Mouse (Mus musculus) T-cell, adult 2 months (primary cell): Measurements from ENCODE around the gene Egflam.
A peak's percentile ranks its signal among the peaks of the same experiment; 100 is the strongest.

Experiments
- DNase-seq: peaks from one replicate; pipeline ENCODE4 v3.0.0; 2022; ENCODE audit warnings: low spot score

Egflam gene

DNA sequence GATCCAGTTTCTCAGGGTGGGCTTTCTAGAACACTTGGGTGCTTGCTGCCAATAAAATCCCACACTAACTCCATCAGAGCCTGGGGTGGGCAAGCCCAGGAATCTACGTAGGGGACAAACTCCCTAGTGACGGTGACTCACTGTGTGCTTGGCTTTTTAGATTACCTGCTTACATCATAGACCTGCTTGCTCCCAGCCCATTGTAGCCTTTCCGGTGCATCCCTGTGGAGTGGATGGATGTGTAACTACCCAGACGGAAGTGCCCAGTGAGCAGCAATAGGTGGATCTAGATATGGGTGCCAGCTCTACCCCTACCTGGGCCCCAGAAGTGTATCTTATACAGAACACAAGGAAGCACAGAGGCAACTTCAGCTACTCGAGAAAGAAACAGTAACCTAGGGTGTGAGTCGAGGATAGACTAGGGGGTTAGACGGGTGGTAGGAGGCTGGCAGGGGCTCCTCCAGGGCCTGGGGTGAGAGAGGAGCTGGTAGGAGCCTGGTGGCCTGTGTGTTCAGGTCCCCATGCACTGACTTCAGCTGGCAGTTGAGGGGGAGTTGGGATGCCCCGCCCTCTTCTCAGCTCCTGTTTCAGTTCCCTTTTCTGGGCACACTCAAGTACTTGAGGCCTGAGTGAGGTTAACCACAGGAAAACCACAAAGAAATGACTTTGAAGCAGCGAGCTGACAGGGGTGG, 181.5 kb downstream of the Egflam start:
- DNase-seq, result peak; percentile 4

DNA sequence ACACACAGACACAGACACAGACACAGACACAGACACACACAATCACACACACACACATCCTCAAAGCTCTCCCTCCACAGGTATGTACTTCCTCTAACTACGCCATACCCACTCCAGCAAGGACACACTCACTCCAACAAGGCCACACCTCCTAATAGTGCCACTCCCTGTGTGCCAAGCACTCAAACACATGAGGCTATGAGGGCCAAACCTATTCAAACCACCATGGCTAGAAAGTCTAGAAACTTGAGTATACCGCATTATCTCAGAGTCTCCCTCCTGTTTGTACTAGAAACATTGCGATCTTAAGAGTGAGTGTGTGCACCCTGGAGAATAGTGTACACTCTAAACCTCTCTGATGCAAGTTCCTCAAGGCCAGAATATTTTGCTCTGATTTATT, 182.3 kb downstream of the Egflam start:
- no peak for DNase-seq

- no peak for DNase-seq
Observed at GRCm38 (mm10) chr15:7213683-7214082, 184.5 kb downstream of the Egflam start.

- DNase-seq, result no peak
Observed at GRCm38 (mm10) chr15:7208180-7208579, 190.0 kb downstream of the Egflam start.

DNA sequence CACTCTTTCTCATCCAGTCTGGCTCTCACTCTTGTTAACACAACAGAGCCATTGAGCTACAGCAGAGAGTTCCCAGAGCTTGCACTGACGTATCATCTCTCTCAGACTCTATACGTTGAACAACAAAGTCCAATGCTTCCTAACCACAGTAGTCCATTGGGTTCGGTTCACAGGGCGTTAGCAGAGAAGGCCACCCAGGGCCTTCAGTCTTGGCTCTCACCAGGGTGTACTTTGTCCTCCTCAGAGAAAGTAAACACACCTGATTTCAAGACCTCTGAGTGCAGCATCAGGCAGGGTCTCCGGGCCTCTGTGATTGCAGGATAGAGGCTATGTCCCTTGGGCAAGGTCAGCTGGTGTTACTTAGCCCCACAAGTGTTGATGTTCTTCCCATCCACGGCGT, 190.9 kb downstream of the Egflam start:
- no peak for DNase-seq

- DNase-seq, result no peak
Observed at GRCm38 (mm10) chr15:7206110-7206509, 192.1 kb downstream of the Egflam start.

- DNase-seq, result no peak
Observed at GRCm38 (mm10) chr15:7204917-7205316, 193.3 kb downstream of the Egflam start.

DNA sequence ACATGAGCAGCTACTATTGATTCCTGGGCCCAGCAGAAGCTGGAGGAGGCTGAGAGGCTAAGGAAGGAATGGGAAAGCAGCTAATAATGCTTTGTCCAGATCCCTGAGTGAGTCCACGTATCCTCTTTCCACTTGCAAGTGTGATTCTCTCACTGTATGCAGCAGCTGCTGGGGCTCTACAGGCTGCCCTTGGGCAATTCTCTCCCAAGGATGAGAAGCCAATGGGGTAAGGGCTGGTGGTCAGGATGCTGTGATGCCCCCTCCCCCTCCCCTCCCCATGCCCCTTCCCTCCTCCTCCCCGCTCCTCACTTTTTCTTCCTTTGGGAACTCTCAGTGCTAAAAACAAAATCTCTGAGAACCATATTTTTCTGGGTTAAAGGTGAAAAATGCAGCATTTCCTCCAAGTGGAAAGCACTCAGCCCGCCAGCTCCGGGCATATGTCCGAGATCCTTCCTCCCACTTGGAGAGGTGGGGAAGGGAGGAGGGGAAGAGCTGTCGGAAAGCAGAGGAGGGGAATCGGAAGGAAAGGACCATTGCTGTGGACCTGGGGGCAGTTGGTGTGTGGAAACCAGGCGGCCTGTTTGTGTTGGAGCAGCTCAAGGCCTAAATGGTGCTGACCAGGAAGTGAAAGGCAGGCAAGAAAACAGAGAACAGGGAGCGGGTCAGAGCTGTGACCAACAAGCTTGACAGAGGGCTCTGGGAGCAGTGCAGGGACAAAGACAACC, 194.4 kb downstream of the Egflam start:
- no peak for DNase-seq

GRCm38 (mm10) chr15:7202981-7203380, 195.2 kb downstream of the Egflam start:
- DNase-seq, result no peak

- DNase-seq, result no peak
Observed at GRCm38 (mm10) chr15:7201421-7202380, 196.5 kb downstream of the Egflam start.

DNA sequence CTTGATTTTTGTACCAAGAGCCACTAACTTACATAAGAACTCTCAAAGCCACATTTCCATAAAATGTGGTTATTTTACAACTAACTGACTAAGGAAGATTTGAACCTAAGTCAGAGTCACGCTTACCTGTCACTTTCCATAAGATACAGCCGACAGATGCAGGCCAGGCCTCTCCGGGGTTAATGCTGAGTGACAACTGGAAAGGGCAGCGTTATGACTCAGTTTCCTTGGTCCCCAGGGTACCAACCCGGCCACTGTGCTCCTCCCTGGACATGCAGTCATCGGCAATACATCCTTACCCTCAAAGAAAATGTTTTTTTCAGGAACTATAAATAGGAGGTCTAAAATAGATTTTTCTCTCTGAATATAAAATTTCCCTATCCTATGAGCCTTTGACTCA, 197.9 kb downstream of the Egflam start:
- no peak for DNase-seq

- no peak for DNase-seq
Observed at GRCm38 (mm10) chr15:7198816-7199215, 199.4 kb downstream of the Egflam start.

DNA sequence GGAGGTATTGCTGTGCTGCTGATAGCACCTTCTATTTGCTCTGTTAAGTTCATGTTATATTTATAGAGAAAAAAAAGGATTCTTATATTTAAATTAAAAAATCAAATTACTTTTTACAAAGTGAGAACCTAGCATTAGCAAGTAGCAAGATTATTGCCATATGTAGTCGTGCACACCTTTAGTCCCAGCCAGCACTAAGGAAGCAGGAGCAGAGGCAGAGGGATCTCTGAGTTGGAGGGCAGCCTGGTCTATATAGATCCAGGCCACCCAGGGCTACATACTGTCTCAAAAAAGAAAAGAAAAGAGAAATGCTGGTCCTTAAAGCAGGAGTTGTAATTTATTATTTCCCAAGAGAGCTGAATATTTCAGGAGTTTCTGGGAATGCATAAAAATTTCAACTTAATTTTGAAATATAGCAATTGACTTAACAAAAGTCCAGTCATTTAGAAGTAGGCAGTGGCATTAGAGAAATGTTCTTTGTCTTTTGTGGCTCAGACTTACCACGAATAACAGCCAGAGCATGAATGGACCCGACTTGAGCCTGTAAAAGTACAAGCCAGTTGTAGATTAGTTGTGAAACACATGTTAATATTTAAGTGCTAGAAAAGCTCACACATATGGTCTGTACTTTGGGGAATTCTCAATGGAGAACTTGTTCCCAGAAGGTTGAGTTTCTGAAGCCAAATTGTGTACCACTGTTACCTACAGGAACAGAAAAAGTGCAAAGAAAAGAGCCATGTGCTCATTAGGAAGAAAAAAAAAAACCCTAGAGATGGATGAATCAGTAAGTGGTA, 200.3 kb downstream of the Egflam start:
- no peak for DNase-seq

DNA sequence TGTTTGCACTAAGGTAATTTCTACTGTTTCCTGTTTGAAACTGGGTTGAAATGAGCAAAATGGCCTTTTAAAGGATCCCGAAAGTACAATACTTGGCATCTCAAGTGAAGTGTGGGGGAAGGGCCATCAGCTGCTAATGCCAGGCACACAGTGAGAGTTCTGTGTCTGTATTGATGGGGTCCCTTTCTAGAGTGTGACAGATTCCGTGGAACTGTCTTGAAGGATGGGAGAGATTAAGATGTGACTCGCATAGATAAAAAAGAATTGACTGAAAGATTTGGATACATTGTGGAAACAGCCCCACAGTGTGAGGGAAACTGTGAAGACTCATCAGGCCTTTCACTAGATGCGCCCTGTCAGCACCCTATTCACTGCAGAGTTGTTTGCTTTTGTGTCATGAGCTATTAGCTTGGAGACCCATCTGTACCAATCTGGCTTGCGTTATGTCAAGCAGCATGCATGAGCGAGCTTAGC, 203.4 kb downstream of the Egflam start:
- no peak for DNase-seq

DNA sequence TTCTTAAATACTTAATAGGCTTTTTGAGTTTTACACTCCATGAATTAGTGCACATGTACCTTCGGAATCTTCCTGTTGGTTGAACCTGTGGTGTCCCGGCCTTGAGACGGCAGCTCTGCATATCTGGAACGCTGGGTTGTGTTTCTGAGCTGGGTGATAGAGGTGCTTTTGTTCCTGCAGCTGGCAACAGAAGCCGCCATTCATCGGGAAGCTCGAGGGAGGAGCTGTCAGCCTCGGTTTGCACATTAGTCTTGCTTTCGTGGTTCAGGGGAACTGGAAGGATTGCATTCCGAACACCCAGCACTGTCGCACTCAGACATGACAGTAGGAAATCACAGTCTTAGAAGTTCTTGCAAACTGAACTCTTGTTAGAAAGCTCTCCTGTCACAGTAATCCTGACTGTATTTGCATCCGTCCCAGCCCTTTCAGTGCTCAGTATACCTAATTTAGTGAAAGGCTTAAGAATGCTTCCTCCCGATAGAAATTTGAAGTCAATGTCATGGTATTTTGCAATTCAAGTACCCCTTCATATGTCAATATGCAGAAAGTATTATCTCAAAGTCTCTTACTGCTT, 204.0 kb downstream of the Egflam start:
- no peak for DNase-seq

- DNase-seq, result no peak
Observed at GRCm38 (mm10) chr15:7192582-7192981, 205.6 kb downstream of the Egflam start.

- no peak for DNase-seq
Observed at GRCm38 (mm10) chr15:7191074-7191473, 207.1 kb downstream of the Egflam start.

DNA sequence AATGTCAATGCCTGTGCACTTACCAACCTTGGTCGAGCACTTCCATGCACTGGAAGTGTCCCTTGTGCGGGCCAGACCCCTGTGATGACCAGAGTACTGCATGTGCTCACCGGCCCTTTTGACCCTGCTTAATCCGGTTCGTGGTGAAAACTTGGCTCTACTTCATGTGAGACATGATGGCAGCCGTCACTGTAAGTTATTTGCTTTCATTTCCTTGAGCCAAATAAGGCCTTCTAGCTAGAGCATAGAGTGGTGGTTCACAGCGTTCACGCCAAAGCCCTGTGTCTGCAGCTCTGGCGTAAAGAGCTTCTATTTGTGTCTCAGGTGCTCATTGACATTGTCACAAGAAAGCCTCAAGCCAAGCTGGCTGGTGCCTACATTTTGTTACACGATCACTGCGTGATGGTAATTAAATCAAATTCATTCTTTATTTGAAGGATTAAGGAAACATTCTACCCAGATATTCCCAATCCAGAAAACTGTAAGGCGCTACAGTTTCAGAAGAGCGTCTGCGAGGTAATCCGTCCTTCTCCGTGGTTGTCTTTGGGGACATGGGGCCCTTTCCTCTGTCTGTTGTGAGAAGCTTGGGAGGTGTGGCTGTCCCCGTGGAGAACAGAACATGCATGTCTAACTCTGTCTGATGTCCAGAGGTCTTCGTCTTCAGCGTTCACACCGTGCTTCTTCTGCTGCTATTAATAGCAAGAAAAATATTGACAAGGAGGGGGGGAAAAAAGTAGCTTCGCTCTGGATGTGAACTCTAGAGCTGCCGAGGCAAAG, 208.3 kb downstream of the Egflam start:
- no peak for DNase-seq

DNA sequence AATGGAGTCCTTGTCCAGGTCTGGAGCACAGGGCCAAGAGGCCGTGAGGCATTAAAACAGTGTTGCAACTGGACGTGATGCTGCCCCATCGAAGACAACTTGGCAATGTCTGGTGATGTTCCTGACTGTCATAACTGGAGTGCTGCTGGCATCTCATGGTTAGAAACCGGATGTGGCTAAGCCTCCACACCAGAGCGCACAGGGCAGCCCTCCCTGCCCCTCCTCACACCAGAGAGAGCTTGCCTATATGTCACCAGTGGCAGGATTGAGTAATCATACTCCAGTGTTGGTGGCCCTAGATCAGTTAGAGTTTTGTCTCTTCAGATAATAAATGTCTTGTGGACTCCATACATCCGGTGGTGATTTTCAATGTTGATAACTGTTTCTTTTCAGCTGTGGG, 210.5 kb downstream of the Egflam start:
- no peak for DNase-seq

- no peak for DNase-seq
Observed at GRCm38 (mm10) chr15:7180576-7180975, 217.6 kb downstream of the Egflam start.
